Mouse (Mus musculus): ENCODE data around the gene Wdr27. TPM values are rescaled to one million over a fixed set of nuclear protein-coding genes. Genes with fewer than 3 reads are reported as not detected.
"Not testable (repeated sequence)": the region's sequence is repeated elsewhere in the genome, so short reads cannot be mapped to it uniquely, and the experiment has no call there.

The Wdr27 gene
- polyA plus RNA-seq, 1 experiment from 2014 or later, result 8.5 TPM

- not testable (repeated sequence) for H3K9ac ChIP-seq; H3K9me3 ChIP-seq (replicated peaks); H3K27me3 ChIP-seq; ATAC-seq (ENCODE audit: low FRiP score); H3K27ac ChIP-seq; H3K4me2 ChIP-seq (replicated peaks); H3K36me3 ChIP-seq; H3K4me3 ChIP-seq; H3K4me1 ChIP-seq
Measured at GRCm38 (mm10) chr17:14895058-14895457, 47.9 kb downstream of the Wdr27 start.

GRCm38 (mm10) chr17:14886933-14887332 is 56.0 kb downstream of the Wdr27 start:
- Histone ChIP-seq H3K4me1 (no peaks in the 10 kb centered on the region), H3K4me3 (no peak overlapping the region), H3K9ac (no peak overlapping the region), H3K9me3 (replicated peaks) (no peaks in the 10 kb centered on the region), H3K27ac (no peak overlapping the region), H3K36me3 (no peaks in the 10 kb centered on the region), H3K4me2 (replicated peaks) (no peak overlapping the region), H3K27me3 (no peaks in the 10 kb centered on the region)
- ATAC-seq (ENCODE audit: low FRiP score), result no peak
- 77% methylated on average over 2 of the region's 2 CpGs for WGBS

GRCm38 (mm10) chr17:14874656-14875204 is 68.2 kb downstream of the Wdr27 start:
- Histone ChIP-seq H3K36me3 (no peaks in the 10 kb centered on the region), H3K27me3 (no peaks in the 10 kb centered on the region), H3K4me3 (no peak overlapping the region), H3K4me2 (replicated peaks) (no peak overlapping the region), H3K27ac (no peak overlapping the region), H3K9ac (no peak overlapping the region), H3K4me1 (no peaks in the 10 kb centered on the region), H3K9me3 (replicated peaks) (no peaks in the 10 kb centered on the region)
- WGBS, result 82% methylated on average over 2 of the region's 2 CpGs
- no peak for ATAC-seq (ENCODE audit: low FRiP score)

GRCm38 (mm10) chr17:14860220-14860619 is 82.7 kb downstream of the Wdr27 start:
- no peaks in the 10 kb centered on the region for H3K27me3 ChIP-seq
- H3K9ac ChIP-seq, result no peak overlapping the region
- no peak overlapping the region for H3K4me3 ChIP-seq
- H3K27ac ChIP-seq, result no peak overlapping the region
- H3K4me1 ChIP-seq, result no peaks in the 10 kb centered on the region
- H3K4me2 ChIP-seq (replicated peaks), result no peak overlapping the region
- ATAC-seq (ENCODE audit: low FRiP score), result no peak
- H3K9me3 ChIP-seq (replicated peaks), result no peaks in the 10 kb centered on the region
- 69% methylated on average over 1 of the region's 1 CpGs for WGBS
- no peaks in the 10 kb centered on the region for H3K36me3 ChIP-seq

- H3K36me3 ChIP-seq, result no peaks in the 10 kb centered on the region
- no peak overlapping the region for H3K4me3 ChIP-seq
- 89% methylated on average over 3 of the region's 3 CpGs for WGBS
- ATAC-seq (ENCODE audit: low FRiP score), result no peak
- no peak overlapping the region for H3K9ac ChIP-seq
- no peak overlapping the region for H3K27ac ChIP-seq
- no peaks in the 10 kb centered on the region for H3K9me3 ChIP-seq (replicated peaks)
- no peaks in the 10 kb centered on the region for H3K4me1 ChIP-seq
- no peak overlapping the region for H3K4me2 ChIP-seq (replicated peaks)
- no peaks in the 10 kb centered on the region for H3K27me3 ChIP-seq
Measured at GRCm38 (mm10) chr17:14847709-14848108, 95.2 kb downstream of the Wdr27 start.

- no peaks in the 10 kb centered on the region for H3K27me3 ChIP-seq
Measured at GRCm38 (mm10) chr17:14846880-14847279, 96.1 kb downstream of the Wdr27 start.

GRCm38 (mm10) chr17:14826715-14827295 is 116.2 kb downstream of the Wdr27 start:
- H3K4me3 ChIP-seq, result no peak overlapping the region
- H3K4me1 ChIP-seq, result no peaks in the 10 kb centered on the region; the same call in 1 of the 2 replicates
- 47% methylated on average over 6 of the region's 6 CpGs for WGBS
- no peak overlapping the region for H3K4me2 ChIP-seq (replicated peaks)
- no peak overlapping the region for H3K9ac ChIP-seq
- no peaks in the 10 kb centered on the region for H3K36me3 ChIP-seq
- H3K27ac ChIP-seq, result no peak overlapping the region
- no peak for ATAC-seq (ENCODE audit: low FRiP score)
- H3K9me3 ChIP-seq (replicated peaks), result no peaks in the 10 kb centered on the region
- no peaks in the 10 kb centered on the region for H3K27me3 ChIP-seq

More at GRCm38 (mm10) chr17:14846880-14847279, 96.1 kb downstream of the Wdr27 start:
- Histone ChIP-seq H3K9ac (no peak overlapping the region), H3K36me3 (no peaks in the 10 kb centered on the region), H3K4me1 (no peaks in the 10 kb centered on the region), H3K9me3 (replicated peaks) (no peaks in the 10 kb centered on the region), H3K4me3 (no peak overlapping the region), H3K27ac (no peak overlapping the region), H3K4me2 (replicated peaks) (no peak overlapping the region)
- no peak for ATAC-seq (ENCODE audit: low FRiP score)
- 80% methylated on average over 5 of the region's 5 CpGs for WGBS

GRCm38 (mm10) chr17:14824938-14825337 is 118.0 kb downstream of the Wdr27 start:
- no peak overlapping the region for H3K9ac ChIP-seq
- H3K36me3 ChIP-seq, result no peaks in the 10 kb centered on the region
- H3K4me3 ChIP-seq, result no peak overlapping the region
- no peak for ATAC-seq (ENCODE audit: low FRiP score)
- 64% methylated on average over 5 of the region's 5 CpGs for WGBS
- H3K9me3 ChIP-seq (replicated peaks), result no peaks in the 10 kb centered on the region
- H3K27me3 ChIP-seq, result no peaks in the 10 kb centered on the region
- no peak overlapping the region for H3K4me2 ChIP-seq (replicated peaks)
- H3K4me1 ChIP-seq, result no peaks in the 10 kb centered on the region; the same call in 1 of the 2 replicates
- no peak overlapping the region for H3K27ac ChIP-seq

- WGBS, result 70% methylated on average over 2 of the region's 2 CpGs
- no peaks in the 10 kb centered on the region for H3K9me3 ChIP-seq (replicated peaks)
Measured at GRCm38 (mm10) chr17:14817975-14818374, 125.0 kb downstream of the Wdr27 start.

GRCm38 (mm10) chr17:14816107-14816506 is 126.9 kb downstream of the Wdr27 start:
- Histone ChIP-seq H3K4me3 (no peak overlapping the region), H3K4me2 (replicated peaks) (no peak overlapping the region), H3K4me1 (no peaks in the 10 kb centered on the region), H3K9me3 (replicated peaks) (no peaks in the 10 kb centered on the region), H3K36me3 (no peaks in the 10 kb centered on the region), H3K27ac (no peak overlapping the region), H3K9ac (no peak overlapping the region), H3K27me3 (no peaks in the 10 kb centered on the region)
- WGBS, result 68% methylated on average over 3 of the region's 3 CpGs
- no peak for ATAC-seq (ENCODE audit: low FRiP score)

More at GRCm38 (mm10) chr17:14817975-14818374, 125.0 kb downstream of the Wdr27 start:
- Histone ChIP-seq H3K27me3 (no peaks in the 10 kb centered on the region), H3K4me1 (no peaks in the 10 kb centered on the region), H3K4me3 (no peak overlapping the region), H3K36me3 (no peaks in the 10 kb centered on the region), H3K27ac (no peak overlapping the region), H3K9ac (no peak overlapping the region), H3K4me2 (replicated peaks) (no peak overlapping the region)
- no peak for ATAC-seq (ENCODE audit: low FRiP score)

- H3K4me2 ChIP-seq (replicated peaks), result no peak overlapping the region
- H3K9me3 ChIP-seq (replicated peaks), result no peaks in the 10 kb centered on the region
- no peaks in the 10 kb centered on the region for H3K27me3 ChIP-seq
- no peak overlapping the region for H3K27ac ChIP-seq
- H3K4me3 ChIP-seq, result no peak overlapping the region
- H3K36me3 ChIP-seq, result no peaks in the 10 kb centered on the region
- no peak for ATAC-seq (ENCODE audit: low FRiP score)
- H3K4me1 ChIP-seq, result no peaks in the 10 kb centered on the region
- WGBS, result 69% methylated on average over 5 of the region's 5 CpGs
- H3K9ac ChIP-seq, result no peak overlapping the region
Measured at GRCm38 (mm10) chr17:14815304-14815703, 127.7 kb downstream of the Wdr27 start.

GRCm38 (mm10) chr17:14812631-14813030 is 130.3 kb downstream of the Wdr27 start:
- 84% methylated on average over 6 of the region's 6 CpGs for WGBS
- Histone ChIP-seq H3K4me3 (no peak overlapping the region), H3K36me3 (no peaks in the 10 kb centered on the region), H3K4me2 (replicated peaks) (no peak overlapping the region), H3K9ac (no peak overlapping the region), H3K27ac (no peak overlapping the region), H3K27me3 (no peaks in the 10 kb centered on the region), H3K4me1 (no peaks in the 10 kb centered on the region), H3K9me3 (replicated peaks) (no peaks in the 10 kb centered on the region)
- ATAC-seq (ENCODE audit: low FRiP score), result no peak

- no peak for ATAC-seq (ENCODE audit: low FRiP score)
- no peaks in the 10 kb centered on the region for H3K4me1 ChIP-seq
- H3K9ac ChIP-seq, result no peak overlapping the region
- no peaks in the 10 kb centered on the region for H3K27me3 ChIP-seq
- H3K9me3 ChIP-seq (replicated peaks), result no peaks in the 10 kb centered on the region
- no peak overlapping the region for H3K27ac ChIP-seq
- no peaks in the 10 kb centered on the region for H3K36me3 ChIP-seq
- no peak overlapping the region for H3K4me3 ChIP-seq
- WGBS, result 83% methylated on average over 8 of the region's 8 CpGs
- no peak overlapping the region for H3K4me2 ChIP-seq (replicated peaks)
Measured at GRCm38 (mm10) chr17:14812033-14812432, 130.9 kb downstream of the Wdr27 start.

Measured in hindbrain, embryonic 12.5 days (tissue).